Mouse (Mus musculus) myocyte (in vitro differentiated cells): ENCODE results near the gene Ms4a6c.

Experiments
- CEBPB ChIP-seq: IDR thresholded peaks from 2 replicates; pipeline ENCODE4 v1.6.1; 2011; ENCODE audit warnings: mild to moderate bottlenecking, moderate library complexity; ENCODE audit not compliant: poor library complexity, insufficient read depth, severe bottlenecking
- E2F4 ChIP-seq: IDR thresholded peaks from one replicate; pipeline ENCODE4 v1.6.1; 2011; ENCODE audit warnings: mild to moderate bottlenecking, control low read depth, moderate library complexity; ENCODE audit not compliant: insufficient read depth
- MAX ChIP-seq: IDR thresholded peaks from one replicate; pipeline ENCODE4 v1.6.1; 2011; ENCODE audit warnings: low read depth, mild to moderate bottlenecking, control low read depth
- MYOD1 ChIP-seq, 3 experiments: IDR thresholded peaks; one replicate each; pipeline ENCODE4 v1.6.1; 2011; ENCODE audit warnings: control low read depth in 2 of 3, low read depth in 2 of 3, mild to moderate bottlenecking in 2 of 3, moderate library complexity in 1 of 3; ENCODE audit not compliant: insufficient read length in 2 of 3, control insufficient read depth in 1 of 3
- POLR2A ChIP-seq: IDR thresholded peaks from one replicate; pipeline ENCODE4 v1.6.1; 2011; ENCODE audit warnings: low read depth, mild to moderate bottlenecking, control low read depth, moderate library complexity; ENCODE audit not compliant: insufficient read length
- REST ChIP-seq: IDR thresholded peaks from one replicate; pipeline ENCODE4 v1.6.1; 2011; ENCODE audit warnings: mild to moderate bottlenecking, control low read depth, moderate library complexity; ENCODE audit not compliant: insufficient read depth, insufficient read length
- SRF ChIP-seq: IDR thresholded peaks from one replicate; pipeline ENCODE4 v1.6.1; 2011; ENCODE audit warnings: low read depth; ENCODE audit not compliant: control insufficient read depth, insufficient read length
- TCF12 ChIP-seq: IDR thresholded peaks from one replicate; pipeline ENCODE4 v1.6.1; 2011; ENCODE audit warnings: mild to moderate bottlenecking, control low read depth; ENCODE audit not compliant: poor library complexity, insufficient read depth, severe bottlenecking
- USF1 ChIP-seq: IDR thresholded peaks from one replicate; pipeline ENCODE4 v1.6.1; 2011; ENCODE audit warnings: low read depth, mild to moderate bottlenecking, control low read depth, moderate library complexity

GRCm38 (mm10) chr19:11483941-11484340 lies 14.8 kb downstream of the Ms4a6c start:
- TF ChIP-seq SRF: no peak
- no peak for TF ChIP-seq MAX
- no peak for TF ChIP-seq CEBPB
- no peak for TF ChIP-seq TCF12
- TF ChIP-seq POLR2A: no peak
- no peak for TF ChIP-seq MYOD1 (IDR thresholded peaks at IDR 0.05; ENCODE audit: control insufficient read depth in 1 of 3, insufficient read length in 2 of 3, low read depth in 2 of 3)
- no peak for TF ChIP-seq USF1
- no peak for TF ChIP-seq E2F4
- no peak for TF ChIP-seq REST
